Mouse (Mus musculus): Measurements from ENCODE around the gene Kcne2. TPM values are rescaled to one million over a fixed set of nuclear protein-coding genes. Genes with fewer than 3 reads are reported as not detected.

Kcne2 gene
- total and polyA plus RNA-seq, 2 experiments from 2014 or later, result 0.58 to 2.0 TPM

GRCm38 (mm10) chr16:92286609-92287008 lies 5.6 kb upstream of the Kcne2 start:
- Histone ChIP-seq H3K4me1 (ENCODE audit: insufficient read depth, low read length) (no peaks in the 10 kb centered on the region), H3K4me2 (ENCODE audit: low read depth, low read length, poor library complexity, severe bottlenecking) (no peak overlapping the region), H3K4me3 (ENCODE audit: low read depth, low read length) (no peak overlapping the region), H3K27me3 (ENCODE audit: insufficient read depth, low read length) (no peaks in the 10 kb centered on the region), H3K9me3 (ENCODE audit: low read length) (no peaks in the 10 kb centered on the region), H3K36me3 (ENCODE audit: insufficient read depth, low read length) (no peaks in the 10 kb centered on the region), H3K9ac (replicated peaks; ENCODE audit: low read length, poor library complexity, severe bottlenecking) (no peak overlapping the region), H3K27ac (ENCODE audit: low read depth, low read length) (no peak overlapping the region)
- WGBS, result 10% methylated on average over 7 of the region's 7 CpGs
- DNase-seq (ENCODE audit: low spot score) (peak; percentile 92), ATAC-seq (ENCODE audit: low FRiP score) (no peak)
- peak; percentile 95 for TF ChIP-seq CTCF (IDR thresholded peaks at IDR 0.05)

- Histone ChIP-seq H3K4me2 (ENCODE audit: low read depth, low read length, poor library complexity, severe bottlenecking) (no peak overlapping the region), H3K9ac (replicated peaks; ENCODE audit: low read length, poor library complexity, severe bottlenecking) (no peak overlapping the region), H3K9me3 (ENCODE audit: low read length) (no peaks in the 10 kb centered on the region), H3K4me3 (ENCODE audit: low read depth, low read length) (no peak overlapping the region), H3K36me3 (ENCODE audit: insufficient read depth, low read length) (no peaks in the 10 kb centered on the region), H3K27ac (ENCODE audit: low read depth, low read length) (no peak overlapping the region), H3K4me1 (ENCODE audit: insufficient read depth, low read length) (no peaks in the 10 kb centered on the region), H3K27me3 (ENCODE audit: insufficient read depth, low read length) (no peaks in the 10 kb centered on the region)
- TF ChIP-seq CTCF (IDR thresholded peaks at IDR 0.05), result peak; percentile 81
- 0 out of 2 replicates have a peak, but pooled peaks have one; percentile 58 for ATAC-seq (ENCODE audit: low FRiP score)
- DNase-seq (ENCODE audit: low spot score), result peak; percentile 79
- 88% methylated on average over 9 of the region's 9 CpGs for WGBS
These were observed 3.4 kb upstream of the Kcne2 start for GRCm38 (mm10) chr16:92288778-92289177.

GRCm38 (mm10) chr16:92290045-92290444 lies 2.1 kb upstream of the Kcne2 start:
- H3K27me3 ChIP-seq (ENCODE audit: insufficient read depth, low read length), result no peaks in the 10 kb centered on the region
- H3K9ac ChIP-seq (replicated peaks; ENCODE audit: low read length, poor library complexity, severe bottlenecking), result no peak overlapping the region
- DNase-seq (ENCODE audit: low spot score) (no peak), ATAC-seq (ENCODE audit: low FRiP score) (no peak)
- no peaks in the 10 kb centered on the region for H3K4me1 ChIP-seq (ENCODE audit: insufficient read depth, low read length)
- H3K4me3 ChIP-seq (ENCODE audit: low read depth, low read length), result no peak overlapping the region
- H3K36me3 ChIP-seq (ENCODE audit: insufficient read depth, low read length), result no peaks in the 10 kb centered on the region
- TF ChIP-seq CTCF (IDR thresholded peaks at IDR 0.05), result no peak
- no peak overlapping the region for H3K27ac ChIP-seq (ENCODE audit: low read depth, low read length)
- no peak overlapping the region for H3K4me2 ChIP-seq (ENCODE audit: low read depth, low read length, poor library complexity, severe bottlenecking)
- no peaks in the 10 kb centered on the region for H3K9me3 ChIP-seq (ENCODE audit: low read length)

- Histone ChIP-seq H3K27ac (ENCODE audit: low read depth, low read length) (no peak overlapping the region), H3K9me3 (ENCODE audit: low read length) (no peaks in the 10 kb centered on the region), H3K36me3 (ENCODE audit: insufficient read depth, low read length) (no peaks in the 10 kb centered on the region), H3K27me3 (ENCODE audit: insufficient read depth, low read length) (no peaks in the 10 kb centered on the region), H3K4me2 (ENCODE audit: low read depth, low read length, poor library complexity, severe bottlenecking) (no peak overlapping the region), H3K9ac (replicated peaks; ENCODE audit: low read length, poor library complexity, severe bottlenecking) (no peak overlapping the region), H3K4me1 (ENCODE audit: insufficient read depth, low read length) (no peaks in the 10 kb centered on the region), H3K4me3 (ENCODE audit: low read depth, low read length) (no peak overlapping the region)
- no peak for TF ChIP-seq CTCF (IDR thresholded peaks at IDR 0.05)
- DNase-seq (ENCODE audit: low spot score) (no peak), ATAC-seq (ENCODE audit: low FRiP score) (no peak)
- 28% methylated on average over 12 of the region's 12 CpGs for WGBS
These were observed 2.2 kb downstream of the Kcne2 start for GRCm38 (mm10) chr16:92294267-92294970.

GRCm38 (mm10) chr16:92295328-92295727 lies 3.1 kb downstream of the Kcne2 start:
- no peaks in the 10 kb centered on the region for H3K4me1 ChIP-seq (ENCODE audit: insufficient read depth, low read length)
- no peaks in the 10 kb centered on the region for H3K36me3 ChIP-seq (ENCODE audit: insufficient read depth, low read length)
- H3K9me3 ChIP-seq (ENCODE audit: low read length), result no peaks in the 10 kb centered on the region
- no peak for TF ChIP-seq CTCF (IDR thresholded peaks at IDR 0.05)
- H3K4me2 ChIP-seq (ENCODE audit: low read depth, low read length, poor library complexity, severe bottlenecking), result no peak overlapping the region
- no peak overlapping the region for H3K9ac ChIP-seq (replicated peaks; ENCODE audit: low read length, poor library complexity, severe bottlenecking)
- H3K27ac ChIP-seq (ENCODE audit: low read depth, low read length), result no peak overlapping the region
- ATAC-seq (ENCODE audit: low FRiP score) (no peak), DNase-seq (ENCODE audit: low spot score) (no peak)
- H3K27me3 ChIP-seq (ENCODE audit: insufficient read depth, low read length), result no peaks in the 10 kb centered on the region
- 76% methylated on average over 2 of the region's 2 CpGs for WGBS
- no peak overlapping the region for H3K4me3 ChIP-seq (ENCODE audit: low read depth, low read length)

GRCm38 (mm10) chr16:92300649-92301411 lies 8.6 kb downstream of the Kcne2 start, which contains the start of gene Smim11:
Smim11 (plus strand) TSS chr16:92301286.
- DNase-seq (ENCODE audit: low spot score) (peak; percentile 99), ATAC-seq (ENCODE audit: low FRiP score) (peak; percentile 90)
- H3K4me2 ChIP-seq (ENCODE audit: low read depth, low read length, poor library complexity, severe bottlenecking), result peak within 1 kb of the TSS; percentile 78
- peak within 1 kb of the TSS; percentile 67 for H3K4me3 ChIP-seq (ENCODE audit: low read depth, low read length)
- H3K9me3 ChIP-seq (ENCODE audit: low read length), result no peaks in the 10 kb centered on the region
- peak within 1 kb of the TSS; percentile 80 for H3K27ac ChIP-seq (ENCODE audit: low read depth, low read length)
- H3K4me1 ChIP-seq (ENCODE audit: insufficient read depth, low read length), result peaks cover 10% of the 10 kb centered on the region; the same call in 1 of the 2 replicates
- peak within 1 kb of the TSS; percentile 72 for H3K9ac ChIP-seq (replicated peaks; ENCODE audit: low read length, poor library complexity, severe bottlenecking)
- no peak for TF ChIP-seq CTCF (IDR thresholded peaks at IDR 0.05)
- WGBS, result 8% methylated on average over 32 of the region's 32 CpGs
- peaks cover 5% of the 10 kb centered on the region; the same call in 1 of the 2 replicates for H3K36me3 ChIP-seq (ENCODE audit: insufficient read depth, low read length)
- H3K27me3 ChIP-seq (ENCODE audit: insufficient read depth, low read length), result no peaks in the 10 kb centered on the region
